Mouse (Mus musculus) erythroblast, embryonic 14.5 days (primary cell): ENCODE data around the gene Dok5.

Experiments used
- GATA1 ChIP-seq: IDR thresholded peaks from 2 replicates; pipeline ENCODE4 v1.6.1; 2012; ENCODE audit warnings: low read length, inconsistent platforms, mixed read lengths
- TAL1 ChIP-seq: IDR thresholded peaks from 3 replicates; pipeline ENCODE4 v1.6.1; 2012; ENCODE audit warnings: low read length, inconsistent platforms, mixed read lengths

DNA sequence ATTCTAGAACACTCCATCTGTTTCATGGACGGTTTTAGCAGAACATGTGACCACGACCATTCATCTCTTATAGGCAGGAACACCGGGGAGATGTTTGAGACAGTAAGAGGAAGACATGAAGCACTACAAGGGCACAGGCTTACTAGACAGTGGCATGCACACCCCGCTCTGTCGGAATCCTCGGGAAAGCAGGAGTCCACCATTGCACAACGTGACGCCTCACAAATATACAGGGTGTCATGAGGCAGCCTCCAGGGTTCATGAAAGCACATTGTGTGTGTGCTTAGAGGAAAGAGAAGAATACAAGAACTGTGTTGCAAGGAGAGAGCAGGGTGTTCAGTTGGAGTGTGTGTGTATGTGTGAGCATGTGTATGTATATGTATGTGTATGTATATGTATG lies 184.0 kb downstream of the Dok5 start:
- TF ChIP-seq TAL1 (no peak), GATA1 (no peak)
